Mouse (Mus musculus) left cerebral cortex, adult 11 months (tissue): ENCODE data around the gene Rps18.

Source experiments
- DNase-seq: peaks from one replicate; pipeline ENCODE4 v3.0.0; 2022; ENCODE audit warnings: low spot score

Rps18 gene

GRCm38 (mm10) chr17:33920282-33921097 is 35.3 kb downstream of the Rps18 start:
- DNase-seq: no peak

- DNase-seq: no peak
Measured at GRCm38 (mm10) chr17:33919351-33920281, 36.2 kb downstream of the Rps18 start.

GRCm38 (mm10) chr17:33918293-33919203 is 37.3 kb downstream of the Rps18 start:
- DNase-seq: no peak

- DNase-seq: no peak
Measured at GRCm38 (mm10) chr17:33917656-33918292, 38.0 kb downstream of the Rps18 start.

- DNase-seq: no peak
Measured at GRCm38 (mm10) chr17:33916847-33917655, 38.8 kb downstream of the Rps18 start.

- DNase-seq: no peak
Measured at GRCm38 (mm10) chr17:33916294-33916693, 39.5 kb downstream of the Rps18 start.

GRCm38 (mm10) chr17:33915671-33916250 is 40.0 kb downstream of the Rps18 start, which contains the start of the genes Tapbp and Zbtb22:
Gene Tapbp (plus strand): TSS chr17:33915899.
Gene Zbtb22 (plus strand): TSS chr17:33915904.
- peak; percentile 93 for DNase-seq

GRCm38 (mm10) chr17:33914969-33915391 is 40.8 kb downstream of the Rps18 start:
- no peak for DNase-seq

- DNase-seq: no peak
Measured at GRCm38 (mm10) chr17:33913905-33914304, 41.9 kb downstream of the Rps18 start.

- no peak for DNase-seq
Measured at GRCm38 (mm10) chr17:33913264-33913663, 42.5 kb downstream of the Rps18 start.

GRCm38 (mm10) chr17:33911813-33912414 is 43.9 kb downstream of the Rps18 start:
- DNase-seq: no peak

- no peak for DNase-seq
Measured at GRCm38 (mm10) chr17:33911052-33911812, 44.6 kb downstream of the Rps18 start.

- no peak for DNase-seq
Measured at GRCm38 (mm10) chr17:33910346-33911051, 45.3 kb downstream of the Rps18 start.

- no peak for DNase-seq
Measured at GRCm38 (mm10) chr17:33909869-33910250, 45.9 kb downstream of the Rps18 start.

- DNase-seq: peak; percentile 97
Measured at GRCm38 (mm10) chr17:33909077-33909868, 46.5 kb downstream of the Rps18 start, which contains the start of gene Daxx. Gene Daxx (plus strand): TSS chr17:33909414.

- no peak for DNase-seq
Measured at GRCm38 (mm10) chr17:33908331-33909076, 47.3 kb downstream of the Rps18 start.
